Mouse (Mus musculus): Measurements from ENCODE around the gene Chmp6. TPM values are rescaled to one million over a fixed set of nuclear protein-coding genes. Genes with fewer than 3 reads are reported as not detected.

Chmp6 gene
- polyA plus RNA-seq, 1 experiment from 2014 or later = 109 TPM

GRCm38 (mm10) chr11:119966294-119966693 is 53.1 kb downstream of the Chmp6 start:
- Histone ChIP-seq H3K9me3 (no peaks in the 10 kb centered on the region), H3K4me3 (no peak overlapping the region), H3K4me1 (peaks cover 30% of the 10 kb centered on the region), H3K27me3 (no peaks in the 10 kb centered on the region), H3K4me2 (replicated peaks) (no peak overlapping the region), H3K27ac (replicated peaks) (no peak overlapping the region), H3K9ac (replicated peaks) (no peak overlapping the region), H3K36me3 (no peaks in the 10 kb centered on the region)
- ATAC-seq (ENCODE audit: low FRiP score, low read depth) = no peak
- 85% methylated on average over 6 of the region's 6 CpGs for WGBS

GRCm38 (mm10) chr11:119967401-119967800 is 54.2 kb downstream of the Chmp6 start:
- Histone ChIP-seq H3K36me3 (no peaks in the 10 kb centered on the region), H3K9ac (replicated peaks) (no peak overlapping the region), H3K4me2 (replicated peaks) (no peak overlapping the region), H3K4me3 (no peak overlapping the region), H3K27me3 (no peaks in the 10 kb centered on the region), H3K9me3 (no peaks in the 10 kb centered on the region), H3K4me1 (peaks cover 30% of the 10 kb centered on the region), H3K27ac (replicated peaks) (no peak overlapping the region)
- no peak for ATAC-seq (ENCODE audit: low FRiP score, low read depth)
- WGBS = 72% methylated on average over 8 of the region's 8 CpGs

GRCm38 (mm10) chr11:119967892-119968291 is 54.7 kb downstream of the Chmp6 start:
- H3K27me3 ChIP-seq = no peaks in the 10 kb centered on the region
- WGBS = 93% methylated on average over 2 of the region's 2 CpGs

More at GRCm38 (mm10) chr11:119967892-119968291, 54.7 kb downstream of the Chmp6 start:
- ATAC-seq (ENCODE audit: low FRiP score, low read depth) = no peak
- H3K4me2 ChIP-seq (replicated peaks) = no peak overlapping the region
- no peak overlapping the region for H3K27ac ChIP-seq (replicated peaks)
- peaks cover 30% of the 10 kb centered on the region for H3K4me1 ChIP-seq
- no peaks in the 10 kb centered on the region for H3K36me3 ChIP-seq
- no peaks in the 10 kb centered on the region for H3K9me3 ChIP-seq
- no peak overlapping the region for H3K4me3 ChIP-seq
- no peak overlapping the region for H3K9ac ChIP-seq (replicated peaks)

Other genes starting within 250 kb of the Chmp6 start
- 10.1 and 10.2 TPM in 2 replicates for gene Baiap2, start 29.3 kb downstream of the Chmp6 start, polyA plus RNA-seq (2016; fragmentation: Nextera tagmentation; extraction: Ambion mirVana)
- gene Aatk, start 133.7 kb downstream of the Chmp6 start, polyA plus RNA-seq (2016; fragmentation: Nextera tagmentation; extraction: Ambion mirVana) = 7.7 and 8.8 TPM in 2 replicates
- gene Cep131, start 173.4 kb downstream of the Chmp6 start, polyA plus RNA-seq (2016; fragmentation: Nextera tagmentation; extraction: Ambion mirVana) = 52.6 and 54.4 TPM in 2 replicates
- gene Tepsin, start 185.3 kb downstream of the Chmp6 start, polyA plus RNA-seq (2016; fragmentation: Nextera tagmentation; extraction: Ambion mirVana) = 20.8 and 22.9 TPM in 2 replicates
- 56.8 and 57.4 TPM in 2 replicates for gene Ndufaf8, start 185.5 kb downstream of the Chmp6 start, polyA plus RNA-seq (2016; fragmentation: Nextera tagmentation; extraction: Ambion mirVana)
- gene Slc38a10, start 237.9 kb downstream of the Chmp6 start, polyA plus RNA-seq (2016; fragmentation: Nextera tagmentation; extraction: Ambion mirVana) = 105 and 106 TPM in 2 replicates

Measured in midbrain, embryonic 12.5 days (tissue).